Mouse (Mus musculus): ENCODE measurements around the gene Lcmt1. TPM values are rescaled to one million over a fixed set of nuclear protein-coding genes. Genes with fewer than 3 reads are reported as not detected.
A peak's percentile ranks its signal among the peaks of the same experiment; 100 is the strongest.

Gene Lcmt1
- polyA plus RNA-seq, 1 experiment from 2014 or later, result 27.2 TPM

DNA sequence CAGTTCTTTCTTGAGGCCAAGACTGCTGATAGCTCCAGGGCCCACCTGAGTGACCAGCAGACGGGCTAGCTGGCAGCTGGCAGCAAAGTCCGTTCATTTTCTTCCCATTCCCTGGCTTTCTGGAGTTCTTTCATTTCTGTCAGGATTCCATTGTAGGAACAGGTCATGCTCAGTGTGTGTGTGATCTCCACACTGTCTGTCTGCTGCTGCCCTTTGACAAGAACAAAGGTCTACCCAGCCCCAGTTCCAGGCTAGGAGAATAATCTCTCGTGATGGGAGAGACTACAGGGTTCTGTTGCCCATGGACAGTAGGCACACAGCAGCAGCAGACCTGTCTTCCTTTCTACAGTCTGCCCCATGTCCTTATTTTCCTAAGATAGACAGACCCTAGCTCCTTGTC is 48.1 kb downstream of the Lcmt1 start:
- no peak overlapping the region for H3K4me2 ChIP-seq (replicated peaks; ENCODE audit: low read depth)
- no peaks in the 10 kb centered on the region for H3K9me3 ChIP-seq (ENCODE audit: control insufficient read depth, low read length)
- H3K36me3 ChIP-seq (ENCODE audit: control insufficient read depth, insufficient read depth, low read length), result no peaks in the 10 kb centered on the region
- H3K27me3 ChIP-seq (ENCODE audit: control insufficient read depth, insufficient read depth, low read length), result no peaks in the 10 kb centered on the region
- ATAC-seq (ENCODE audit: low FRiP score, low TSS enrichment), result no peak
- H3K9ac ChIP-seq (ENCODE audit: low read length), result no peak overlapping the region
- H3K4me3 ChIP-seq (ENCODE audit: low read depth, low read length), result no peak overlapping the region
- TF ChIP-seq EP300 (optimal IDR thresholded peaks at IDR 0.05) (no peak), CTCF (IDR thresholded peaks at IDR 0.05; ENCODE audit: low read depth) (no peak)
- no peaks in the 10 kb centered on the region for H3K4me1 ChIP-seq (replicated peaks; ENCODE audit: control insufficient read depth, insufficient read depth)
- no peak for DNase-seq (ENCODE audit: low spot score)
- H3K27ac ChIP-seq (replicated peaks), result no peak overlapping the region
- WGBS, result 93% methylated on average over 3 of the region's 3 CpGs

DNA sequence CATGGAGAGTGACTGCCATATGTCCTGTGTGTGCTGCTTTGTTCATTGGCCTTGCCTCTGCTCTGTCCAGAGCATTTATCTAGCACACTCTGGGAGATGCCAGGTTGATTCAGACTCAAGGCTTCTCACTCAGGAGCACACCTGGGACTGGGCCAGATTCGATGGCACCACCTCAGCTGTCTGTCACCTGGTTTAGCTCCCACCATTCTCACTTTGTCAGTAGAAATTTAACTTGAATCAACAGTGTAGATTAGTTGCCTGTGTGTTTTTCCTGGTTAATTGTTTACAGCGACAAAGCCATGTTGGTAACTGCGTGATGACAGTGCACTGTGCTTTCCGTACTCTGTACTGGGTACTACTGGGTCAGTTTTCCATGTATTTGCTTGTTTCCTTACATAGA is 50.4 kb downstream of the Lcmt1 start:
- WGBS, result 87% methylated on average over 4 of the region's 4 CpGs
- Histone ChIP-seq H3K27me3 (ENCODE audit: control insufficient read depth, insufficient read depth, low read length) (no peaks in the 10 kb centered on the region), H3K27ac (replicated peaks) (no peak overlapping the region), H3K4me2 (replicated peaks; ENCODE audit: low read depth) (no peak overlapping the region), H3K4me3 (ENCODE audit: low read depth, low read length) (no peak overlapping the region), H3K36me3 (ENCODE audit: control insufficient read depth, insufficient read depth, low read length) (no peaks in the 10 kb centered on the region), H3K9ac (ENCODE audit: low read length) (no peak overlapping the region), H3K4me1 (replicated peaks; ENCODE audit: control insufficient read depth, insufficient read depth) (no peaks in the 10 kb centered on the region), H3K9me3 (ENCODE audit: control insufficient read depth, low read length) (no peaks in the 10 kb centered on the region)
- DNase-seq (ENCODE audit: low spot score) (no peak), ATAC-seq (ENCODE audit: low FRiP score, low TSS enrichment) (no peak)
- no peak for TF ChIP-seq CTCF (IDR thresholded peaks at IDR 0.05; ENCODE audit: low read depth)
- no peak for TF ChIP-seq EP300 (optimal IDR thresholded peaks at IDR 0.05)

DNA sequence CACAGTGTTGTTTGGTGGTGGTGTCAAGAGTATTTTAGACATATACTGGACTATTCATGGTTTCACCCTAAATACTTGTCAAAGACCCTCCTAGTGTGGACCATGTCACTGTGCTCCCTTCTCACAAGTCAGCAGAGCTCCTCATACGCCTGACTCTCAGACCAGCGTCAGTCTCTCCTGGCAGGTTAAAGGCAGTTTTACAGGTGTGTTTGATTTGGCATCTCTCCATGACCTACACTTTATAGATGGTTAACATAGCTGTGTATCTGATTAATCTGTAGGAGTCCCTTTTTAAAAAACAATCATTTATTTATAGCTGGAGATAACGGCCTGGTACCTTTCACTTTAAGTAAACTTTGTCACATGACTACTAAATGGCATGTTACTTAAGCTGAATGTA is 52.4 kb downstream of the Lcmt1 start:
- Histone ChIP-seq H3K27me3 (ENCODE audit: control insufficient read depth, insufficient read depth, low read length) (no peaks in the 10 kb centered on the region), H3K27ac (replicated peaks) (no peak overlapping the region), H3K4me2 (replicated peaks; ENCODE audit: low read depth) (no peak overlapping the region), H3K4me1 (replicated peaks; ENCODE audit: control insufficient read depth, insufficient read depth) (no peaks in the 10 kb centered on the region), H3K36me3 (ENCODE audit: control insufficient read depth, insufficient read depth, low read length) (no peaks in the 10 kb centered on the region), H3K4me3 (ENCODE audit: low read depth, low read length) (no peak overlapping the region), H3K9me3 (ENCODE audit: control insufficient read depth, low read length) (no peaks in the 10 kb centered on the region), H3K9ac (ENCODE audit: low read length) (no peak overlapping the region)
- no peak for TF ChIP-seq EP300 (optimal IDR thresholded peaks at IDR 0.05)
- no peak for TF ChIP-seq CTCF (IDR thresholded peaks at IDR 0.05; ENCODE audit: low read depth)
- 47% methylated on average over 3 of the region's 3 CpGs for WGBS
- ATAC-seq (ENCODE audit: low FRiP score, low TSS enrichment) (peak; percentile 51), DNase-seq (ENCODE audit: low spot score) (no peak)

DNA sequence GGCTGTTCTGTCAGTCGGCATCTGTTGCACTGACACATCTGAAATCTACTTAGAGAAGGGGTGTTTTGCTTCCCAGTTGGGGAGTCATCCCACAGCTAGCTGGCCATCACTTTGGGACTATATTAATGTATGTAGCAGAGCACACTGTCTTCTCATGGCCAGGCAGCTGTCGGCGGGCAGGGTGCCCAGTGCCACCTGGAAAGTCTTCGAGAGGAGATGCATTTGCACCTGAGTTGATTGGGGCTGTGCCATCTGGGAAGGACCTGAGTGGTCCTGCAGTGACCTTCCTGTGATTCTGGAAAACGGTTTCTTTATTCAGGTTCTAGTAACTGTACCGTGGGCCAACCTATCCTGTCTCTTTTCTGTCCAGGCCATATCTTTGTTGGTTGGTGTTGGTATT is 54.7 kb downstream of the Lcmt1 start:
- Histone ChIP-seq H3K27ac (replicated peaks) (no peak overlapping the region), H3K4me3 (ENCODE audit: low read depth, low read length) (no peak overlapping the region), H3K4me2 (replicated peaks; ENCODE audit: low read depth) (no peak overlapping the region), H3K9ac (ENCODE audit: low read length) (no peak overlapping the region), H3K9me3 (ENCODE audit: control insufficient read depth, low read length) (no peaks in the 10 kb centered on the region), H3K27me3 (ENCODE audit: control insufficient read depth, insufficient read depth, low read length) (no peaks in the 10 kb centered on the region), H3K4me1 (replicated peaks; ENCODE audit: control insufficient read depth, insufficient read depth) (no peaks in the 10 kb centered on the region), H3K36me3 (ENCODE audit: control insufficient read depth, insufficient read depth, low read length) (no peaks in the 10 kb centered on the region)
- TF ChIP-seq EP300 (optimal IDR thresholded peaks at IDR 0.05), result no peak
- TF ChIP-seq CTCF (IDR thresholded peaks at IDR 0.05; ENCODE audit: low read depth), result no peak
- 92% methylated on average over 6 of the region's 6 CpGs for WGBS
- DNase-seq (ENCODE audit: low spot score) (no peak), ATAC-seq (ENCODE audit: low FRiP score, low TSS enrichment) (no peak)

DNA sequence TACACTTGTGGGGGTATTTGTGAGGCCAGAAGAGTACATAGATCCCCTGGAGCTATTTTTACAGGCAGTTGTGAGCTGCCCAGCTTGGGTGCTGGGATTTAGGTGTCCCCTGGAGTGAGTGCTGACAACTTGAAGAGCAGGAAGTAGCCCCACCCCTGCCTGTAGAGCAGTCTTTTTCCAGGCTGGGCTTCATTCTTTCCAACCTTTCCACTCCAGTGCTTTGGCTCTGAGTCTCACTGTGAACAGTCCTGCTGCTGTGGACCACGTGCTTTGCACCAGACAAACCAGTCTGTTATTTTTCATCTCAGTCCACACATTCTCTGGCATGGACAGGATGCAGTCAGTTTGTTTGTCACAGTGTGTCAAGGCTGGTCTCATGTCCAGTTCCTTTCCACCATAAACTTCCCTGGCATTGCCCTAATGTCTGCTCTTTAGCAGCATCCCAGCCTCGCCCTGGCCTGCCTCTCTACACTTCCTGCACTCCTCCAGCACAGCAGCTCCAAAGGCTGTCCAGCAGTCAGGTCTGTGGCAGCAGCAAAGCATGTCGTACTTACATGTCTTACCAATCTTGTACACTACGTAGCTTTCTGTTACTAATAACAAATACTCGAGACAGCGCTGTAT is 55.7 kb downstream of the Lcmt1 start:
- Histone ChIP-seq H3K27me3 (ENCODE audit: control insufficient read depth, insufficient read depth, low read length) (no peaks in the 10 kb centered on the region), H3K27ac (replicated peaks) (no peak overlapping the region), H3K9me3 (ENCODE audit: control insufficient read depth, low read length) (no peaks in the 10 kb centered on the region), H3K9ac (ENCODE audit: low read length) (no peak overlapping the region), H3K36me3 (ENCODE audit: control insufficient read depth, insufficient read depth, low read length) (no peaks in the 10 kb centered on the region), H3K4me2 (replicated peaks; ENCODE audit: low read depth) (no peak overlapping the region), H3K4me1 (replicated peaks; ENCODE audit: control insufficient read depth, insufficient read depth) (no peaks in the 10 kb centered on the region), H3K4me3 (ENCODE audit: low read depth, low read length) (no peak overlapping the region)
- no peak for TF ChIP-seq CTCF (IDR thresholded peaks at IDR 0.05; ENCODE audit: low read depth)
- no peak for TF ChIP-seq EP300 (optimal IDR thresholded peaks at IDR 0.05)
- no peak for DNase-seq (ENCODE audit: low spot score)
- ATAC-seq (ENCODE audit: low FRiP score, low TSS enrichment), result no peak
- WGBS, result 86% methylated on average over 6 of the region's 6 CpGs

DNA sequence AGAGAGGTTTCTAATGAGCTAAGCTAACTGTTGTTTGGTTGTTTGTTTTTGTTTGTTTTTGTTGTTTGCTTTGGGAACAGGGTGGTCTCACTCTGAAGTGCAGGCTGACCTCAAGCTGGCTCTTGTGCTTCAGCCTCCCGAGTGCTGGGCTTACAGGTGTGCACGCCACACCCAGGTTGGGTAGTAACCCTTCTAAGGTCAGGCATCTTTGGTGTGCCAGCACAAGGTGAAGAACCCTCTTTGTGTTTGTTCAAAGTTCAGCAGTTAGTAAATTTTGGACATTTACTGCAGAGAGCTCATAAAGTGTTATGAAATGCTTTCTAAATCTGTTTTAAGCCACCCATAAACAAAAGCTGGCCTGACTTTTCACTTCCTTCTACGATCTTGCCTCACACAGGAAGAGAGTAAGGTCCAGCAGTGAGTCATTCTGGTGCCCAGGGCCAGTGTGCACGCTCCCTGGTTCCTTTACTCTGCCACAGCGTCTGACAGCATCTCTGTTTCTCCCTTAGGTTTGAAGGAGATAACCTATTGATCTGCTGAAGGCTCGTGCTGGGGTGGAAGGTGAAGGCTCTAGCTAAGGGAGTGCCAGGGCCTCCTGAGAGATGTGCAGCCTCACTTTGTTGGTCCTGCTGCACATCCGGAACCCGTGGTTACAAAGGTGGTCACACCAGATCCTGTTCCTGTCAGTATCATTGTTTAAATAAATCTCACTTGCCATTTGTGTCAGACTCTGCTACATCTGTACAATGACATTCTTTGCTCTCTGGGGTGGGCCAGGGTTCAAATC is 60.2 kb downstream of the Lcmt1 start:
- 52% methylated on average over 8 of the region's 8 CpGs for WGBS
- DNase-seq (ENCODE audit: low spot score), result peak; percentile 55
- peak; percentile 95 for ATAC-seq (ENCODE audit: low FRiP score, low TSS enrichment)
- no peak overlapping the region for H3K27ac ChIP-seq (replicated peaks)
- H3K27me3 ChIP-seq (ENCODE audit: control insufficient read depth, insufficient read depth, low read length), result no peaks in the 10 kb centered on the region
- H3K4me2 ChIP-seq (replicated peaks; ENCODE audit: low read depth), result no peak overlapping the region
- H3K4me1 ChIP-seq (replicated peaks; ENCODE audit: control insufficient read depth, insufficient read depth), result no peaks in the 10 kb centered on the region
- H3K9ac ChIP-seq (ENCODE audit: low read length), result no peak overlapping the region
- H3K4me3 ChIP-seq (ENCODE audit: low read depth, low read length), result no peak overlapping the region
- TF ChIP-seq EP300 (optimal IDR thresholded peaks at IDR 0.05) (no peak), CTCF (IDR thresholded peaks at IDR 0.05; ENCODE audit: low read depth) (no peak)
- no peaks in the 10 kb centered on the region for H3K36me3 ChIP-seq (ENCODE audit: control insufficient read depth, insufficient read depth, low read length)
- H3K9me3 ChIP-seq (ENCODE audit: control insufficient read depth, low read length), result no peaks in the 10 kb centered on the region

All from stomach, postnatal 0 days (tissue).